16 mouse cellular contexts compared by ENCODE assay signal in the genomic region with DNA sequence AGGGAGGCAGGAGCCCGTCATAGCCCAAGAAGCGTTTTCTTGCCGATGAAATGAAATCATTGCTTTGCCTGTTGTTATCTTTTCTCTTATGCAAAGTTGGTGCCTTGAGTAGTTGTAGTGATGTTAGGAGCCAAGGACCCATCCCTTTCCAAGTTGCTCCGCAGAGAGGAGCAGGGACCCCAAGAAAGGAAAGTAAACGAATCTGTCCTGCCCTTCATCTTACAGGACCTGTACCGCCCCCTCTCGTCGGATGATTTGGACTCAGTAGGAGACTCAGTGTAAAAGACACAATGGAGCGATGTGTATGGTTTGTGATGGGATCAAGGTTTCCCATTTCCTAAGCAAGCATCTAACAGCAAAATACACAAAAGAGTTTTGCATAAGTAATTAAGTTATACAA. TPM values are rescaled to one million over a fixed set of nuclear protein-coding genes. Genes with fewer than 3 reads are reported as not detected.
DNase-seq lines count a peak whose midpoint lies in the region; ATAC-seq and TF ChIP-seq lines count a peak whose summit lies in the region.
"Had no signal": no experiment of that assay in that cellular context is flagged by ENCODE, and none has a peak within 500 bp of the region (broad histone marks: within the 10 kb centered on the region; RNA-seq: fewer than 3 reads in every experiment).

No protein-coding gene starts in this region.

- H3K9ac ChIP-seq in forebrain, embryonic 12.5 days: no peak overlapping the region
- H3K9ac ChIP-seq: limb, embryonic 13.5 days; lung, embryonic 14.5 days had no signal

- no peaks in the 10 kb centered on the region for H3K9me3 ChIP-seq in forebrain, embryonic 10.5 days
- no peaks in the 10 kb centered on the region for H3K9me3 ChIP-seq in forebrain, embryonic 12.5 days
- H3K9me3 ChIP-seq: heart, embryonic 10.5 days; limb, embryonic 13.5 days had no signal

- 70% methylated on average over 9 of the region's 9 CpGs for WGBS in forebrain, embryonic 10.5 days
- 61% methylated on average over 9 of the region's 9 CpGs for WGBS in forebrain, embryonic 12.5 days

- TF ChIP-seq CTCF in testis, adult 2 months (IDR thresholded peaks at IDR 0.05; ENCODE audit: control insufficient read depth, insufficient read depth, insufficient replicate concordance, low read depth, low read length): no peak

- DNase-seq in forebrain, embryonic 10.5 days (ENCODE audit: extremely low spot score, low spot score): no peak
- peak; percentile 37 to 59 for DNase-seq in kidney, postnatal 4 days
- no peak for DNase-seq in kidney, adult 11 months
- no peak for DNase-seq in testis, postnatal 14 days (ENCODE audit: low spot score)
- DNase-seq in heart, adult 8-10 months (ENCODE audit: low spot score): no peak
- DNase-seq: heart, postnatal 4 days; lung, embryonic 14.5 days; retina, postnatal 1 day had no signal

- 0 out of 2 replicates have a peak overlapping the region, but pooled peaks have one; percentile 30 for H3K27ac ChIP-seq in forebrain, embryonic 10.5 days
- no peak overlapping the region for H3K27ac ChIP-seq in forebrain, embryonic 12.5 days
- H3K27ac ChIP-seq in testis, adult 2 months (ENCODE audit: control insufficient read depth, insufficient read depth, low read depth, low read length): no peak overlapping the region
- H3K27ac ChIP-seq: heart, embryonic 10.5 days; limb, embryonic 13.5 days had no signal

- H3K4me3 ChIP-seq in forebrain, embryonic 10.5 days: no peak overlapping the region
- no peak overlapping the region for H3K4me3 ChIP-seq in forebrain, embryonic 12.5 days (replicated peaks)
- H3K4me3 ChIP-seq in testis, adult 2 months (ENCODE audit: control insufficient read depth, low read depth, low read length): peak overlapping the region; percentile 18
- H3K4me3 ChIP-seq: heart, embryonic 10.5 days; limb, embryonic 13.5 days; myocyte had no signal

- TF ChIP-seq POLR2A in testis, adult 2 months (IDR thresholded peaks at IDR 0.05; ENCODE audit: control insufficient read depth, low read depth, low read length): no peak

- no peaks in the 10 kb centered on the region; the same call in 1 of the 2 replicates for H3K27me3 ChIP-seq in forebrain, embryonic 10.5 days (ENCODE audit: poor library complexity, severe bottlenecking)
- no peaks in the 10 kb centered on the region for H3K27me3 ChIP-seq in forebrain, embryonic 12.5 days
- no peaks in the 10 kb centered on the region for H3K27me3 ChIP-seq in testis, adult 2 months (ENCODE audit: control insufficient read depth, insufficient read depth, low read length)
- H3K27me3 ChIP-seq: limb, embryonic 13.5 days had no signal

- H3K4me1 ChIP-seq in forebrain, embryonic 10.5 days: peaks cover 24% of the 10 kb centered on the region
- H3K4me1 ChIP-seq in forebrain, embryonic 12.5 days: peaks cover 22% of the 10 kb centered on the region
- H3K4me1 ChIP-seq in testis, adult 2 months (ENCODE audit: control insufficient read depth, insufficient read depth, low read length): peaks cover 4% of the 10 kb centered on the region

- H3K4me2 ChIP-seq in forebrain, embryonic 12.5 days: no peak overlapping the region
- H3K4me2 ChIP-seq: limb, embryonic 13.5 days; lung, embryonic 14.5 days had no signal

- ATAC-seq in forebrain, embryonic 12.5 days (ENCODE audit: low FRiP score): no peak
- ATAC-seq in activated CD4-positive, CD25-positive, alpha-beta regulatory T cell, adult 4 months: no peak

- H3K36me3 ChIP-seq in forebrain, embryonic 10.5 days (replicated peaks): no peaks in the 10 kb centered on the region
- H3K36me3 ChIP-seq in forebrain, embryonic 12.5 days (replicated peaks): no peaks in the 10 kb centered on the region
- no peaks in the 10 kb centered on the region for H3K36me3 ChIP-seq in testis, adult 2 months (ENCODE audit: control insufficient read depth, insufficient read depth, low read length)
- H3K36me3 ChIP-seq: heart, embryonic 10.5 days; limb, embryonic 13.5 days had no signal

RNA-seq across cellular contexts. Expression of a gene that starts 5.7 kb away (rescaled TPM):
- polyA plus RNA-seq in forebrain, embryonic 10.5 days (2016; fragmentation: Nextera tagmentation; extraction: Ambion mirVana): not detected in 2 replicates
- polyA plus RNA-seq in forebrain, embryonic 12.5 days (2016; fragmentation: Nextera tagmentation; extraction: Ambion mirVana): not detected in 2 replicates
- polyA plus RNA-seq in testis, adult 2 months (2012; rRNA removed): not detected in 2 replicates
- polyA plus RNA-seq in activated CD4-positive, CD25-positive, alpha-beta regulatory T cell, adult 4 months (2017; shearing (Covaris generic)): not detected
- total RNA-seq in heart, adult 8-10 months (2022): not detected
- total RNA-seq: heart, postnatal 4 days; megakaryocyte, adult 5-6 weeks had no signal
- polyA plus RNA-seq: heart, embryonic 10.5 days; limb, embryonic 13.5 days; lung, embryonic 14.5 days; myocyte; urinary bladder, adult 2 months had no signal

Comparison
In these comparisons a context has a peak if more than half of its experiments do, and no peak if none do; other contexts are left out.
1. DNase-seq: peak in kidney, postnatal 4 days (2 of 2); none in forebrain, embryonic 10.5 days (single experiment), kidney, adult 11 months (single experiment), testis, postnatal 14 days (single experiment) and heart, adult 8-10 months (single experiment).